Mouse (Mus musculus): ENCODE results near the gene Crygd. TPM values are rescaled to one million over a fixed set of nuclear protein-coding genes. Genes with fewer than 3 reads are reported as not detected.
A peak's percentile ranks its signal among the peaks of the same experiment; 100 is the strongest.

Gene Crygd
- polyA plus RNA-seq, 1 experiment = not detected

- Histone ChIP-seq H3K4me1 (replicated peaks; ENCODE audit: control insufficient read depth, insufficient read depth, low read length) (no peaks in the 10 kb centered on the region), H3K4me3 (ENCODE audit: control insufficient read depth, insufficient read depth, low read length) (no peak overlapping the region), H3K36me3 (ENCODE audit: control insufficient read depth, insufficient read depth, low read length) (no peaks in the 10 kb centered on the region), H3K27me3 (ENCODE audit: control insufficient read depth, insufficient read depth, low read length) (no peaks in the 10 kb centered on the region), H3K27ac (ENCODE audit: control insufficient read depth, insufficient read depth, low read length) (no peak overlapping the region)
- TF ChIP-seq POLR2A (IDR thresholded peaks at IDR 0.05; ENCODE audit: control insufficient read depth, extremely low read depth, insufficient read depth, low read length, poor library complexity) = no peak
- 76% methylated on average over 12 of the region's 12 CpGs for WGBS
- DNase-seq = no peak
Observed at GRCm38 (mm10) chr1:65048781-65049180, 14.5 kb downstream of the Crygd start.

GRCm38 (mm10) chr1:65046401-65047109 lies 16.7 kb downstream of the Crygd start:
- TF ChIP-seq POLR2A (IDR thresholded peaks at IDR 0.05; ENCODE audit: control insufficient read depth, extremely low read depth, insufficient read depth, low read length, poor library complexity) (no peak), CTCF (IDR thresholded peaks at IDR 0.05; ENCODE audit: borderline replicate concordance, control insufficient read depth, extremely low read depth, insufficient read depth, low read length, poor library complexity) (no peak)
- DNase-seq = peak; percentile 2
- no peaks in the 10 kb centered on the region for H3K36me3 ChIP-seq (ENCODE audit: control insufficient read depth, insufficient read depth, low read length)
- no peaks in the 10 kb centered on the region for H3K4me1 ChIP-seq (replicated peaks; ENCODE audit: control insufficient read depth, insufficient read depth, low read length)
- H3K27ac ChIP-seq (ENCODE audit: control insufficient read depth, insufficient read depth, low read length) = no peak overlapping the region
- H3K27me3 ChIP-seq (ENCODE audit: control insufficient read depth, insufficient read depth, low read length) = no peaks in the 10 kb centered on the region
- 42% methylated on average over 8 of the region's 8 CpGs for WGBS
- no peak overlapping the region for H3K4me3 ChIP-seq (ENCODE audit: control insufficient read depth, insufficient read depth, low read length)

- Histone ChIP-seq H3K27ac (ENCODE audit: control insufficient read depth, insufficient read depth, low read length) (no peak overlapping the region), H3K36me3 (ENCODE audit: control insufficient read depth, insufficient read depth, low read length) (no peaks in the 10 kb centered on the region), H3K4me1 (replicated peaks; ENCODE audit: control insufficient read depth, insufficient read depth, low read length) (no peaks in the 10 kb centered on the region), H3K27me3 (ENCODE audit: control insufficient read depth, insufficient read depth, low read length) (no peaks in the 10 kb centered on the region), H3K4me3 (ENCODE audit: control insufficient read depth, insufficient read depth, low read length) (no peak overlapping the region)
- TF ChIP-seq POLR2A (IDR thresholded peaks at IDR 0.05; ENCODE audit: control insufficient read depth, extremely low read depth, insufficient read depth, low read length, poor library complexity) (no peak), CTCF (IDR thresholded peaks at IDR 0.05; ENCODE audit: borderline replicate concordance, control insufficient read depth, extremely low read depth, insufficient read depth, low read length, poor library complexity) (no peak)
- 94% methylated on average over 2 of the region's 2 CpGs for WGBS
- no peak for DNase-seq
Observed at GRCm38 (mm10) chr1:65043433-65043832, 19.8 kb downstream of the Crygd start.

GRCm38 (mm10) chr1:65041837-65042236 lies 21.4 kb downstream of the Crygd start:
- H3K27ac ChIP-seq (ENCODE audit: control insufficient read depth, insufficient read depth, low read length) = no peak overlapping the region
- H3K4me1 ChIP-seq (replicated peaks; ENCODE audit: control insufficient read depth, insufficient read depth, low read length) = no peaks in the 10 kb centered on the region
- no peak for DNase-seq
- TF ChIP-seq CTCF (IDR thresholded peaks at IDR 0.05; ENCODE audit: borderline replicate concordance, control insufficient read depth, extremely low read depth, insufficient read depth, low read length, poor library complexity) (no peak), POLR2A (IDR thresholded peaks at IDR 0.05; ENCODE audit: control insufficient read depth, extremely low read depth, insufficient read depth, low read length, poor library complexity) (no peak)
- no peaks in the 10 kb centered on the region for H3K27me3 ChIP-seq (ENCODE audit: control insufficient read depth, insufficient read depth, low read length)
- H3K36me3 ChIP-seq (ENCODE audit: control insufficient read depth, insufficient read depth, low read length) = no peaks in the 10 kb centered on the region
- no peak overlapping the region for H3K4me3 ChIP-seq (ENCODE audit: control insufficient read depth, insufficient read depth, low read length)
- 96% methylated on average over 3 of the region's 3 CpGs for WGBS

GRCm38 (mm10) chr1:65040806-65041205 lies 22.4 kb downstream of the Crygd start:
- WGBS = 91% methylated on average over 6 of the region's 6 CpGs
- H3K4me3 ChIP-seq (ENCODE audit: control insufficient read depth, insufficient read depth, low read length) = no peak overlapping the region
- H3K27me3 ChIP-seq (ENCODE audit: control insufficient read depth, insufficient read depth, low read length) = no peaks in the 10 kb centered on the region
- no peaks in the 10 kb centered on the region for H3K36me3 ChIP-seq (ENCODE audit: control insufficient read depth, insufficient read depth, low read length)
- TF ChIP-seq POLR2A (IDR thresholded peaks at IDR 0.05; ENCODE audit: control insufficient read depth, extremely low read depth, insufficient read depth, low read length, poor library complexity) = no peak
- TF ChIP-seq CTCF (IDR thresholded peaks at IDR 0.05; ENCODE audit: borderline replicate concordance, control insufficient read depth, extremely low read depth, insufficient read depth, low read length, poor library complexity) = no peak
- DNase-seq = no peak
- H3K4me1 ChIP-seq (replicated peaks; ENCODE audit: control insufficient read depth, insufficient read depth, low read length) = no peaks in the 10 kb centered on the region
- no peak overlapping the region for H3K27ac ChIP-seq (ENCODE audit: control insufficient read depth, insufficient read depth, low read length)

- Histone ChIP-seq H3K36me3 (ENCODE audit: control insufficient read depth, insufficient read depth, low read length) (no peaks in the 10 kb centered on the region), H3K27me3 (ENCODE audit: control insufficient read depth, insufficient read depth, low read length) (no peaks in the 10 kb centered on the region), H3K4me3 (ENCODE audit: control insufficient read depth, insufficient read depth, low read length) (no peak overlapping the region), H3K4me1 (replicated peaks; ENCODE audit: control insufficient read depth, insufficient read depth, low read length) (no peaks in the 10 kb centered on the region), H3K27ac (ENCODE audit: control insufficient read depth, insufficient read depth, low read length) (no peak overlapping the region)
- WGBS = 87% methylated on average over 3 of the region's 3 CpGs
- TF ChIP-seq POLR2A (IDR thresholded peaks at IDR 0.05; ENCODE audit: control insufficient read depth, extremely low read depth, insufficient read depth, low read length, poor library complexity) = no peak
- no peak for DNase-seq
Observed at GRCm38 (mm10) chr1:65039679-65040078, 23.6 kb downstream of the Crygd start.

- Histone ChIP-seq H3K4me1 (replicated peaks; ENCODE audit: control insufficient read depth, insufficient read depth, low read length) (no peaks in the 10 kb centered on the region), H3K27me3 (ENCODE audit: control insufficient read depth, insufficient read depth, low read length) (no peaks in the 10 kb centered on the region), H3K36me3 (ENCODE audit: control insufficient read depth, insufficient read depth, low read length) (no peaks in the 10 kb centered on the region), H3K4me3 (ENCODE audit: control insufficient read depth, insufficient read depth, low read length) (no peak overlapping the region), H3K27ac (ENCODE audit: control insufficient read depth, insufficient read depth, low read length) (no peak overlapping the region)
- DNase-seq = no peak
- TF ChIP-seq CTCF (IDR thresholded peaks at IDR 0.05; ENCODE audit: borderline replicate concordance, control insufficient read depth, extremely low read depth, insufficient read depth, low read length, poor library complexity) (no peak), POLR2A (IDR thresholded peaks at IDR 0.05; ENCODE audit: control insufficient read depth, extremely low read depth, insufficient read depth, low read length, poor library complexity) (no peak)
- 72% methylated on average over 2 of the region's 2 CpGs for WGBS
Observed at GRCm38 (mm10) chr1:65037542-65037941, 25.7 kb downstream of the Crygd start.
